Mouse (Mus musculus): Measurements from ENCODE around the gene Kif6. TPM values are rescaled to one million over a fixed set of nuclear protein-coding genes. Genes with fewer than 3 reads are reported as not detected.

Kif6 gene
- total RNA-seq, 2 experiments from 2014 or later, result not detected

GRCm38 (mm10) chr17:49834044-49834545 lies 219.2 kb downstream of the Kif6 start:
- ATAC-seq (ENCODE audit: poor library complexity, severe bottlenecking), result no peak

- no peak for ATAC-seq (ENCODE audit: poor library complexity, severe bottlenecking)
These were observed 222.5 kb downstream of the Kif6 start for GRCm38 (mm10) chr17:49837417-49837816.

GRCm38 (mm10) chr17:49839243-49839642 lies 224.3 kb downstream of the Kif6 start:
- ATAC-seq (ENCODE audit: poor library complexity, severe bottlenecking), result no peak

- ATAC-seq (ENCODE audit: poor library complexity, severe bottlenecking), result no peak
These were observed 236.3 kb downstream of the Kif6 start for GRCm38 (mm10) chr17:49851210-49851609.

GRCm38 (mm10) chr17:49852183-49852582 lies 237.2 kb downstream of the Kif6 start:
- no peak for ATAC-seq (ENCODE audit: poor library complexity, severe bottlenecking)

GRCm38 (mm10) chr17:49855785-49856184 lies 240.8 kb downstream of the Kif6 start:
- ATAC-seq (ENCODE audit: poor library complexity, severe bottlenecking), result no peak

GRCm38 (mm10) chr17:49860057-49860816 lies 245.3 kb downstream of the Kif6 start:
- ATAC-seq (ENCODE audit: poor library complexity, severe bottlenecking), result no peak

- ATAC-seq (ENCODE audit: poor library complexity, severe bottlenecking), result no peak
These were observed 248.7 kb downstream of the Kif6 start for GRCm38 (mm10) chr17:49863597-49863996.

- no peak for ATAC-seq (ENCODE audit: poor library complexity, severe bottlenecking)
These were observed 250.7 kb downstream of the Kif6 start for GRCm38 (mm10) chr17:49865604-49866003.

GRCm38 (mm10) chr17:49866653-49867215 lies 251.8 kb downstream of the Kif6 start:
- no peak for ATAC-seq (ENCODE audit: poor library complexity, severe bottlenecking)

- no peak for ATAC-seq (ENCODE audit: poor library complexity, severe bottlenecking)
These were observed 252.6 kb downstream of the Kif6 start for GRCm38 (mm10) chr17:49867321-49868137.

- ATAC-seq (ENCODE audit: poor library complexity, severe bottlenecking), result no peak
These were observed 254.3 kb downstream of the Kif6 start for GRCm38 (mm10) chr17:49869246-49869645.

GRCm38 (mm10) chr17:49872305-49872704 lies 257.4 kb downstream of the Kif6 start:
- no peak for ATAC-seq (ENCODE audit: poor library complexity, severe bottlenecking)

- ATAC-seq (ENCODE audit: poor library complexity, severe bottlenecking), result no peak
These were observed 259.8 kb downstream of the Kif6 start for GRCm38 (mm10) chr17:49874746-49875145.

- no peak for ATAC-seq (ENCODE audit: poor library complexity, severe bottlenecking)
These were observed 260.5 kb downstream of the Kif6 start for GRCm38 (mm10) chr17:49875401-49875800.

- ATAC-seq (ENCODE audit: poor library complexity, severe bottlenecking), result no peak
These were observed 261.2 kb downstream of the Kif6 start for GRCm38 (mm10) chr17:49875939-49876651.

- no peak for ATAC-seq (ENCODE audit: poor library complexity, severe bottlenecking)
These were observed 266.2 kb downstream of the Kif6 start for GRCm38 (mm10) chr17:49880919-49881744.

- ATAC-seq (ENCODE audit: poor library complexity, severe bottlenecking), result no peak
These were observed 266.9 kb downstream of the Kif6 start for GRCm38 (mm10) chr17:49881796-49882195.

GRCm38 (mm10) chr17:49883136-49883755 lies 268.3 kb downstream of the Kif6 start:
- ATAC-seq (ENCODE audit: poor library complexity, severe bottlenecking), result no peak

- no peak for ATAC-seq (ENCODE audit: poor library complexity, severe bottlenecking)
These were observed 270.1 kb downstream of the Kif6 start for GRCm38 (mm10) chr17:49885035-49885434.

Data from megakaryocyte, adult 5-6 weeks (primary cell).